Mouse (Mus musculus) E14TG2a.4 (cell line): Measurements from ENCODE around the gene Il1rl2.

Experiments
- CTCF ChIP-seq: conservative IDR thresholded peaks from 2 replicates; pipeline ENCODE4 v1.5.1; 2014; ENCODE audit warnings: low read length
- NANOG ChIP-seq: IDR thresholded peaks from 2 replicates; pipeline ENCODE4 v1.6.1; 2014; ENCODE audit warnings: borderline replicate concordance, low read length, mixed read lengths

DNA sequence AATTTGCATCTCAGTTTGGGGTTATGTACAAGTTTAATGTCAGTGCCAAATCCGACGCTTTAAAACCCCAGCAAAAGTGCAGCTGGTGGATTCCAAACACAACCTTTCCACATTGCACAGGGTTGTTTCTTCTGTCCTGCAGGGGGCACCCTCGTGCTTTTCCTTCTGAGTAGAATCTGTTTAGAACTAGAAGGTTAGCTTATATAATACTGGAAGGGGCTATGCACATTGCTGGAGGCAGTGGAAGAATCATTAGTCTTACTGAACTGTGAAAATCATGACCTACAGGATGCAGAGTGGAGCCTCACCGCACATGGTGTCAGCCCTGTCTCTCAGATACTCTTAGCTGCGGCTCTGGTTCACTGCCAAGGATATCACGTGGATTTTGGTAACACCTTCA, 55.7 kb downstream of the Il1rl2 start:
- TF ChIP-seq CTCF = peak; percentile 46
- TF ChIP-seq NANOG = no peak
